Comparison of ENCODE assay signal across 12 mouse cellular contexts in the genomic region with DNA sequence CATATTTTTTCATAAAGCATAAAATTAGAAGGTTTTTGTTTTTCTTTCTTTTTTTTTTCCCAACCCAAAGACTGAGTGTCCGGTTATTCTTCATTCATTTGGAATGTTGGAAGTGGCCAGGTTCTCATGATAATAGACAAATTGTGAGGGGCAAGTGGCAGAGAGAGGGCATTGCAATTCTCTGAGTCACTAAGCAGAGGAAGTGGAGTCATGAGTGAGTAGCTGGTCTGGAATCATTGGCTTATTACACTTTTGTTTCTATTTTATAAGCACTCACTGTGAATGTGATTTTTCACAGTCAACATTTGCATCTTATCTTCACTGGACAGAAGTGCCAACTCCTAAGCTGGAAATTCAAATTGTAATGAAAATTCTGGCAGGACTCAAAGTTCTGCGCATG.
"Had no signal": no experiment of that assay in that cellular context is flagged by ENCODE, and none has a peak within 500 bp of the region (broad histone marks: within the 10 kb centered on the region; RNA-seq: fewer than 3 reads in every experiment).

No protein-coding gene starts in this region.

- H3K27me3 ChIP-seq: liver, embryonic 12.5 days; midbrain, embryonic 15.5 days; neural tube, embryonic 13.5 days had no signal

- H3K27ac ChIP-seq: left cerebral cortex, adult 2 months; limb, embryonic 10.5 days; liver, embryonic 12.5 days; midbrain, embryonic 10.5 days; midbrain, embryonic 15.5 days; neural tube, embryonic 13.5 days had no signal

- DNase-seq: kidney, postnatal 25 days; lung, embryonic 14.5 days; lung, postnatal 10 days; lung, postnatal 4 days; right cerebral cortex, postnatal 14 days; thymus, postnatal 36 days had no signal

- H3K9ac ChIP-seq: liver, embryonic 12.5 days; lung, embryonic 14.5 days; midbrain, embryonic 15.5 days; neural tube, embryonic 13.5 days had no signal

- ATAC-seq: liver, embryonic 12.5 days; midbrain, embryonic 15.5 days had no signal

- H3K9me3 ChIP-seq: limb, embryonic 10.5 days; liver, embryonic 12.5 days; midbrain, embryonic 10.5 days; midbrain, embryonic 15.5 days; neural tube, embryonic 13.5 days had no signal

- H3K4me2 ChIP-seq: liver, embryonic 12.5 days; lung, embryonic 14.5 days; midbrain, embryonic 15.5 days; neural tube, embryonic 13.5 days had no signal

- H3K4me3 ChIP-seq: left cerebral cortex, adult 2 months; limb, embryonic 10.5 days; liver, embryonic 12.5 days; midbrain, embryonic 10.5 days; midbrain, embryonic 15.5 days; neural tube, embryonic 13.5 days had no signal

- H3K4me1 ChIP-seq: liver, embryonic 12.5 days; midbrain, embryonic 10.5 days; midbrain, embryonic 15.5 days; neural tube, embryonic 13.5 days had no signal

- H3K36me3 ChIP-seq: limb, embryonic 10.5 days; liver, embryonic 12.5 days; midbrain, embryonic 10.5 days; midbrain, embryonic 15.5 days; neural tube, embryonic 13.5 days had no signal
